Mouse (Mus musculus): ENCODE results near the gene Jazf1. TPM values are rescaled to one million over a fixed set of nuclear protein-coding genes. Genes with fewer than 3 reads are reported as not detected.
A peak's percentile ranks its signal among the peaks of the same experiment; 100 is the strongest.

Jazf1 gene
- polyA plus RNA-seq, 1 experiment from 2014 or later, result 3.3 TPM

- no peak overlapping the region for H3K4me3 ChIP-seq (ENCODE audit: low read depth, low read length)
- H3K9ac ChIP-seq (replicated peaks), result no peak overlapping the region
- ATAC-seq (no peak), DNase-seq (peak; percentile 24)
- WGBS (ENCODE audit: insufficient replicate concordance), result 59% methylated on average over 4 of the region's 4 CpGs
- TF ChIP-seq EP300 (IDR thresholded peaks at IDR 0.05; ENCODE audit: low read depth) (no peak), CTCF (IDR thresholded peaks at IDR 0.05; ENCODE audit: low read depth) (peak; percentile 56)
- H3K9me3 ChIP-seq (ENCODE audit: low read length), result no peaks in the 10 kb centered on the region
- no peaks in the 10 kb centered on the region for H3K27me3 ChIP-seq (ENCODE audit: insufficient read depth, low read length)
- H3K27ac ChIP-seq (ENCODE audit: low read depth), result no peak overlapping the region
- H3K4me2 ChIP-seq (ENCODE audit: low read depth, low read length), result no peak overlapping the region
- no peaks in the 10 kb centered on the region for H3K4me1 ChIP-seq (ENCODE audit: insufficient read depth)
- H3K36me3 ChIP-seq (replicated peaks; ENCODE audit: insufficient read depth, low read length), result no peaks in the 10 kb centered on the region
Measured at GRCm38 (mm10) chr6:52843027-52843426, 225.4 kb downstream of the Jazf1 start.

GRCm38 (mm10) chr6:52842598-52842997 lies 225.8 kb downstream of the Jazf1 start:
- WGBS (ENCODE audit: insufficient replicate concordance), result 56% methylated on average over 6 of the region's 6 CpGs
- ATAC-seq (0 out of 2 replicates have a peak, but pooled peaks have one; percentile 38), DNase-seq (peak; percentile 44)
- Histone ChIP-seq H3K4me1 (ENCODE audit: insufficient read depth) (no peaks in the 10 kb centered on the region), H3K36me3 (replicated peaks; ENCODE audit: insufficient read depth, low read length) (no peaks in the 10 kb centered on the region), H3K27me3 (ENCODE audit: insufficient read depth, low read length) (no peaks in the 10 kb centered on the region), H3K4me3 (ENCODE audit: low read depth, low read length) (no peak overlapping the region), H3K9me3 (ENCODE audit: low read length) (no peaks in the 10 kb centered on the region), H3K9ac (replicated peaks) (no peak overlapping the region), H3K27ac (ENCODE audit: low read depth) (no peak overlapping the region), H3K4me2 (ENCODE audit: low read depth, low read length) (no peak overlapping the region)
- TF ChIP-seq EP300 (IDR thresholded peaks at IDR 0.05; ENCODE audit: low read depth) (no peak), CTCF (IDR thresholded peaks at IDR 0.05; ENCODE audit: low read depth) (0 out of 2 replicates have a peak, but pooled peaks have one; percentile 6)

- 69% methylated on average over 2 of the region's 2 CpGs for WGBS (ENCODE audit: insufficient replicate concordance)
- TF ChIP-seq EP300 (IDR thresholded peaks at IDR 0.05; ENCODE audit: low read depth), result peak; percentile 53; the same call in 1 of the 2 replicates
- no peak for TF ChIP-seq CTCF (IDR thresholded peaks at IDR 0.05; ENCODE audit: low read depth)
Measured at GRCm38 (mm10) chr6:52841611-52842010, 226.8 kb downstream of the Jazf1 start.

DNA sequence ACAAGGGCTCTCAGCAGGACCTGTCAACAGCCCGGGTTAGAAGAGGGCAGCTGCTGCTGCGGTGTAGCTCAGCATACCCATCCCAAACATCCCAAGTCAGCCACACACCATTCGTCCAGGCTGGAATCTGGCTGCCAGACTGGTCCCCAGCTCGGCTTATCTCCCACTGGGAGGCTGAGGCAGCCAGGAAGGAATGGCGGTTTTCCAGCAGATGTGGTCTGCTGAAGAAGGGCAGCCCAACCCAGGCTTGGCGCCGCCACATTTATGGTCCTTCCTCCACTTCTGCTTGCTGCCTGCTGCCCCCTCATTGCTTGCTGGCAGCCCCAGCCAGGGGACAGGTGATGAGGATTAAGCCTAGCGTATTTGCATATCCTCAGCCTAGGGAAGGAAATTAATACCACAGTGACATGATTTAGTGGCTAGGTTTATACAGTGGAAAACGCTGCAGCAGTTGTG lies 227.8 kb downstream of the Jazf1 start:
- TF ChIP-seq EP300 (IDR thresholded peaks at IDR 0.05; ENCODE audit: low read depth) (no peak), CTCF (IDR thresholded peaks at IDR 0.05; ENCODE audit: low read depth) (no peak)
- Histone ChIP-seq H3K27ac (ENCODE audit: low read depth) (no peak overlapping the region), H3K36me3 (replicated peaks; ENCODE audit: insufficient read depth, low read length) (no peaks in the 10 kb centered on the region), H3K9me3 (ENCODE audit: low read length) (no peaks in the 10 kb centered on the region), H3K27me3 (ENCODE audit: insufficient read depth, low read length) (no peaks in the 10 kb centered on the region), H3K4me2 (ENCODE audit: low read depth, low read length) (no peak overlapping the region), H3K9ac (replicated peaks) (no peak overlapping the region), H3K4me1 (ENCODE audit: insufficient read depth) (no peaks in the 10 kb centered on the region), H3K4me3 (ENCODE audit: low read depth, low read length) (no peak overlapping the region)
- ATAC-seq (no peak), DNase-seq (no peak)
- WGBS (ENCODE audit: insufficient replicate concordance), result 52% methylated on average over 9 of the region's 9 CpGs

More at GRCm38 (mm10) chr6:52841611-52842010, 226.8 kb downstream of the Jazf1 start:
- no peak for ATAC-seq
- Histone ChIP-seq H3K4me1 (ENCODE audit: insufficient read depth) (no peaks in the 10 kb centered on the region), H3K36me3 (replicated peaks; ENCODE audit: insufficient read depth, low read length) (no peaks in the 10 kb centered on the region), H3K4me2 (ENCODE audit: low read depth, low read length) (no peak overlapping the region), H3K27me3 (ENCODE audit: insufficient read depth, low read length) (no peaks in the 10 kb centered on the region), H3K4me3 (ENCODE audit: low read depth, low read length) (no peak overlapping the region), H3K9me3 (ENCODE audit: low read length) (no peaks in the 10 kb centered on the region), H3K27ac (ENCODE audit: low read depth) (no peak overlapping the region), H3K9ac (replicated peaks) (no peak overlapping the region)
- DNase-seq, result no peak

DNA sequence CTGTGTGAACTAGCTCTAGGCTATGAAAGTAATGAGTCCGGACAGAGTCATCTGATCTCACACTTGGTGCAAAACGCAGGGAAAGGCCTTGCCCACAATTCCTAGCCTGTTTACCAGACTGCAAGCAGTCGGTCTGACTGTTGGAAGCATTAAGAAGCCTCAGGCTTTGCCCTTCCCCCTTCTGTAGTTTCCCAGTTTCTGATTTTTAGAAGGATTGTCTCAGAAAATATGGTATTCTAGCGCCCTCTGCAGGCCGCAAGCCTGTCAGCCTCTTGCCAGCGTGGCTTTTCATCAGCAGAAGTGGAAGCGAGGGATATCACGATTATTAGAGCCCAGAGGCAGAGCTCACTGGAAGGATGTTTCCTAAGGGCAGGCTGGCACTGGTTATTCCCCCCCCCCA lies 229.7 kb downstream of the Jazf1 start:
- ATAC-seq, result no peak
- 9% methylated on average over 8 of the region's 8 CpGs for WGBS (ENCODE audit: insufficient replicate concordance)

GRCm38 (mm10) chr6:52837792-52838191 lies 230.6 kb downstream of the Jazf1 start:
- no peak overlapping the region for H3K9ac ChIP-seq (replicated peaks)
- DNase-seq, result no peak
- no peaks in the 10 kb centered on the region for H3K27me3 ChIP-seq (ENCODE audit: insufficient read depth, low read length)
- H3K4me1 ChIP-seq (ENCODE audit: insufficient read depth), result no peaks in the 10 kb centered on the region
- 63% methylated on average over 4 of the region's 4 CpGs for WGBS (ENCODE audit: insufficient replicate concordance)
- no peak overlapping the region for H3K27ac ChIP-seq (ENCODE audit: low read depth)
- H3K4me3 ChIP-seq (ENCODE audit: low read depth, low read length), result no peak overlapping the region
- H3K36me3 ChIP-seq (replicated peaks; ENCODE audit: insufficient read depth, low read length), result no peaks in the 10 kb centered on the region
- no peak for TF ChIP-seq EP300 (IDR thresholded peaks at IDR 0.05; ENCODE audit: low read depth)
- TF ChIP-seq CTCF (IDR thresholded peaks at IDR 0.05; ENCODE audit: low read depth), result no peak
- no peak for ATAC-seq
- H3K4me2 ChIP-seq (ENCODE audit: low read depth, low read length), result no peak overlapping the region
- H3K9me3 ChIP-seq (ENCODE audit: low read length), result no peaks in the 10 kb centered on the region

More for the DNA sequence above, 229.7 kb downstream of the Jazf1 start:
- no peaks in the 10 kb centered on the region for H3K4me1 ChIP-seq (ENCODE audit: insufficient read depth)
- TF ChIP-seq CTCF (IDR thresholded peaks at IDR 0.05; ENCODE audit: low read depth), result peak; percentile 85
- no peak for TF ChIP-seq EP300 (IDR thresholded peaks at IDR 0.05; ENCODE audit: low read depth)
- H3K27me3 ChIP-seq (ENCODE audit: insufficient read depth, low read length), result no peaks in the 10 kb centered on the region
- no peaks in the 10 kb centered on the region for H3K36me3 ChIP-seq (replicated peaks; ENCODE audit: insufficient read depth, low read length)
- H3K27ac ChIP-seq (ENCODE audit: low read depth), result no peak overlapping the region
- H3K9ac ChIP-seq (replicated peaks), result no peak overlapping the region
- no peaks in the 10 kb centered on the region for H3K9me3 ChIP-seq (ENCODE audit: low read length)
- no peak overlapping the region for H3K4me3 ChIP-seq (ENCODE audit: low read depth, low read length)
- H3K4me2 ChIP-seq (ENCODE audit: low read depth, low read length), result no peak overlapping the region
- DNase-seq, result peak; percentile 77

Measured in liver, postnatal 0 days (tissue).